Mouse (Mus musculus): Measurements from ENCODE around the gene Plekhm3.

GRCm38 (mm10) chr1:64850345-64850744 lies 106.3 kb downstream of the Plekhm3 start:
- TF ChIP-seq GATA1 (IDR thresholded peaks at IDR 0.05; ENCODE audit: low read length) (no peak), TAL1 (IDR thresholded peaks at IDR 0.05; ENCODE audit: low read length) (no peak)

All from erythroblast, embryonic 14.5 days (primary cell).